Mouse (Mus musculus): ENCODE results near the gene Lgr4.

- TF ChIP-seq MYOD1 (IDR thresholded peaks at IDR 0.05; ENCODE audit: control insufficient read depth in 1 of 3, insufficient read length in 2 of 3, low read depth in 2 of 3) (no peak), TCF3 (IDR thresholded peaks at IDR 0.05; ENCODE audit: insufficient read length, low read depth) (no peak), E2F4 (IDR thresholded peaks at IDR 0.05; ENCODE audit: insufficient read depth) (no peak), USF1 (IDR thresholded peaks at IDR 0.05; ENCODE audit: low read depth) (no peak), MAX (IDR thresholded peaks at IDR 0.05; ENCODE audit: low read depth) (no peak), POLR2A (IDR thresholded peaks at IDR 0.05; ENCODE audit: insufficient read length, low read depth) (no peak)
Observed at GRCm38 (mm10) chr2:109942810-109943570, 25.5 kb downstream of the Lgr4 start.
